Mouse (Mus musculus) forebrain, embryonic 15.5 days (tissue): ENCODE data around the gene Slc41a2. TPM values are rescaled to one million over a fixed set of nuclear protein-coding genes. Genes with fewer than 3 reads are reported as not detected.
A peak's percentile ranks its signal among the peaks of the same experiment; 100 is the strongest.

Source experiments
- ATAC-seq: fragments of 200-750 bp; cut with Nextera tagmentation; replicated peaks from 2 replicates; pipeline ENCODE4 v1.8.0; 2017; ENCODE audit warnings: mild to moderate bottlenecking, moderate TSS enrichment, moderate library complexity
- H3K27ac ChIP-seq: fragments of 300-500 bp; sonication (generic); replicated peaks from 2 replicates; pipeline ENCODE4 v1.5.1; 2015; ENCODE audit warnings: mild to moderate bottlenecking, inconsistent platforms
- H3K27me3 ChIP-seq: fragments of 300-500 bp; sonication (generic); 2 replicates; pipeline ENCODE4 v1.6.1; 2015; ENCODE audit warnings: inconsistent platforms
- H3K36me3 ChIP-seq: fragments of 300-500 bp; sonication (generic); 2 replicates; pipeline ENCODE4 v1.6.1; 2015; ENCODE audit warnings: mild to moderate bottlenecking, inconsistent platforms
- H3K4me1 ChIP-seq: fragments of 300-500 bp; sonication (generic); 2 replicates; pipeline ENCODE4 v1.6.1; 2015; ENCODE audit warnings: inconsistent platforms
- H3K4me2 ChIP-seq: fragments of 300-500 bp; sonication (generic); replicated peaks from 2 replicates; pipeline ENCODE4 v1.6.1; 2015; ENCODE audit warnings: mild to moderate bottlenecking, inconsistent platforms
- H3K4me3 ChIP-seq: fragments of 300-500 bp; sonication (generic); 2 replicates; pipeline ENCODE4 v1.5.1; 2015; ENCODE audit warnings: mild to moderate bottlenecking, inconsistent platforms
- H3K9ac ChIP-seq: fragments of 300-500 bp; sonication (generic); replicated peaks from 2 replicates; pipeline ENCODE4 v1.6.1; 2015; ENCODE audit warnings: mild to moderate bottlenecking, inconsistent platforms
- H3K9me3 ChIP-seq: fragments of 300-500 bp; sonication (generic); 2 replicates; pipeline ENCODE4 v1.6.1; 2016; ENCODE audit warnings: inconsistent platforms
- WGBS: fragments of 180-500 bp; shearing (Covaris S2); methylation state at CpG from one replicate; pipeline ENCODE4 v1.1.7; 2015; ENCODE audit warnings: mixed read lengths; 5-methylcytosine and 5-hydroxymethylcytosine counted together
- polyA plus RNA-seq: library from polyadenylated mRNA; unstranded; fragments of >200 nt; fragmentation: Nextera tagmentation; extraction: Ambion mirVana; gene quantifications from 2 replicates; pipeline ENCODE4 v1.2.1, GENCODE M21; 2015

Slc41a2 gene
- polyA plus RNA-seq, 1 experiment from 2014 or later, result 4.4 TPM

DNA sequence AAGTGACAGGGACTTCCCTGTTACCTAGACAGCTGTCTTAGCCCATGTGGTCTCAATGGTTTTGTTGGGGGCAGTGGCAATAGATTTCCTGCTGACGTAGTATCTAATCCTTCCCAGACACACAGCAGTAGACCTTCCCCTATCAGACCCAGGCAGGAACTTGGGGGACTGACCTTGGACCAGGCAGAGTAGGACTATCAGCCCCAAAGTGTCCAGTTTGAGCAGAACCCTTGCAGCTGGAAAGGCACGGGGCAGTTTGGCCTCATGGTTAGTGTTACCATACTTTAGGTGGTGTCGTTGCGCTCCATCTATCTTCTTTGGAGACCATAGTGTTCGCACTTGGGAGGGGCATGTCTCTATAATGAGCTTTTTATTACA is 8.7 kb upstream of the Slc41a2 start:
- no peak overlapping the region for H3K4me3 ChIP-seq
- no peak overlapping the region for H3K9ac ChIP-seq
- ATAC-seq, result no peak
- H3K27me3 ChIP-seq, result no peaks in the 10 kb centered on the region
- H3K4me2 ChIP-seq, result no peak overlapping the region
- no peaks in the 10 kb centered on the region for H3K9me3 ChIP-seq
- H3K4me1 ChIP-seq, result no peaks in the 10 kb centered on the region
- H3K27ac ChIP-seq, result no peak overlapping the region
- H3K36me3 ChIP-seq, result no peaks in the 10 kb centered on the region
- WGBS, result 87% methylated on average over 5 of the region's 5 CpGs

DNA sequence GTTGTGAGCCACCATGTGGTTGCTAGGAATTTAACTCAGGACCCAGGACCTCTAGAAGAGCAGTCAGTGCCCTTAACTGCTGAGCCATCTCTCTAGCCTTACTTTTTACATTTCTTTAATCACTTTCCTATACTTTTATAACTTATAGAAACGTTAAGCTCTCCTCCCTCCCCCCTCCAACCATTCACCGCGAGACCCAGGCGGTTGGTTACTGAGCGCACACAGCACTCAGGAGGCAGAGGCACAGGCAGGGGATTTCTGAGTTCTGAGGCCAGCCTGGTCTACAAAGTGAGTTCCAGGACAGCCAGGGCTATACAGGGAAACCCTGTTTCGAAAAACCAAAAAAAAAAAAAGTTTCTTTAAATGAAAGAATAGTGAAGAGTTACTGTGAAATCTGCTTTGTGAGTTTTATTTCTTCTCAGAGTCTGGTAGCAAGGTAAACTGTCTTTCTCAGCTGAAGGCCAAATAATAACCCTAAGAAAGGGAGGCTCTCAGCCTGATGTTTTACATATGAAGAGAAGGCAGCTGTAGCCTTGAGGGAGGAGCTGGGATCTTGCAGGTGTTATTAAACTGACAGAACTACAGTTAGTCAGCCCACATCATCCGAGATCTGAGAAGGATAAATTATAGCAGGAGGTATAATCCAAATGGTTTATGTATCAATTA is 8.1 kb upstream of the Slc41a2 start:
- no peaks in the 10 kb centered on the region for H3K36me3 ChIP-seq
- H3K4me2 ChIP-seq, result no peak overlapping the region
- no peak for ATAC-seq
- H3K9me3 ChIP-seq, result no peaks in the 10 kb centered on the region
- H3K4me3 ChIP-seq, result no peak overlapping the region
- no peak overlapping the region for H3K9ac ChIP-seq
- no peak overlapping the region for H3K27ac ChIP-seq
- H3K4me1 ChIP-seq, result no peaks in the 10 kb centered on the region
- no peaks in the 10 kb centered on the region for H3K27me3 ChIP-seq
- WGBS, result 49% methylated on average over 7 of the region's 7 CpGs

DNA sequence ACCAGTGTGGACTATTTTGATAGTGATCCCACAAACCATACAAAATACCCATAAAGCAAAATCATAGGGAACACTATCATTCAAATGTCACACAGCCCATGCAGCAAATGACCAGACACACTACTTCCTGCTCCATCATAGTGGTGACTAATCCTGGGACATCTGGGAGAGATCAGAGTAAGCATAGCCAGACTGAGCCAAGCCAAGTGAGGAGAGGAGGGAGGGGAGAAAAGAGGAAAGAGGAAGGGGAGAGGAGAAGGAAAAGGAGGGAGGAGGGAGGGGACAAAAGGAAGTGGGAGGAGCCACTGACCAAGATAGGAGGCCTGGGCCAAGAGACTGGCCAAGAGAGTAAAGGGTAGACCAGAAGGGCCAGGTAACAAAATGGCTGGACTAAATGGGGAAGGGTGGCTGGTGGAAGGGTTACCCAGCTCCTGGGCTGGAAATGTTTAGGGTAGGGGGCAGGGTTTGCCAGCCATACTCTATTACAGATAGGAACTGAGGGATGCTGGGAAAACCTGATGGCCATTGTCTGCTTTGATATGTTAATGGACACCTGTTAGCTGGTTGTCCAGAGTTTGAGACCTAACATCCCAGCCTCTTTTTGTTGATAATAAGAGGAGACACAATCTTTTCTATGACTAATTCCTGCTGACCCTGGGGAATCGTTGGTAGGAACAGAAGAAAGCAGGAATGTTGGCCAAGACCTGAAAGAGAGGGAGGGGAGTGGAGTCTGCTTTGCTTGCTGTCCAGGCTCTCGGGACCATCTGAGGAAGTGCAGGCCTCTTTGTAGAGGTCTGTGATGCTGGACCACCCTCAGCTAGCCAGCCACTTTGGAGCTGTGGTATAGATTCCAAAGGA is 6.4 kb upstream of the Slc41a2 start:
- 33% methylated on average over 2 of the region's 2 CpGs for WGBS
- no peak for ATAC-seq
- Histone ChIP-seq H3K9ac (no peak overlapping the region), H3K9me3 (no peaks in the 10 kb centered on the region), H3K4me1 (no peaks in the 10 kb centered on the region), H3K4me3 (no peak overlapping the region), H3K4me2 (no peak overlapping the region), H3K36me3 (no peaks in the 10 kb centered on the region), H3K27me3 (peaks cover 2% of the 10 kb centered on the region; the same call in 1 of the 2 replicates), H3K27ac (no peak overlapping the region)

DNA sequence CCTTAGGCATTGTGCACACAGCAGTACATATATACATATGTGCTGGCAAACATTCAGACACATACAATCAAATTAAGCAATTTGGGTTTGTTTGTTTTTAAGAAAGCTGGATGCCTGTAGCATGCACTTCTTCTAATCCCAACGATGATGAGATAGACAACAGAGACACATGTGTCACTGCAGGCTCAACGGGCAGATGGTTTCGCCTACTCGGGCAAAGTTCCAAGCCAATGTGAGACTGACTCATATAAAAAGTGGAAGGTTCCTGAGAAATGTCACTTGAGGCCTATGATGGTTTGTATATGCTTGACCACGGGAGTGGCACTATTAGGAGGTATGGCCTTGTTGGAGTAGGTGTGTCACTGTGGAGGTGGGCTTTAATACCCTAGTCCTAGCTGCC is 5.5 kb upstream of the Slc41a2 start:
- no peak overlapping the region for H3K9ac ChIP-seq
- H3K27me3 ChIP-seq, result peaks cover 2% of the 10 kb centered on the region; the same call in 1 of the 2 replicates
- no peaks in the 10 kb centered on the region for H3K36me3 ChIP-seq
- ATAC-seq, result no peak
- no peaks in the 10 kb centered on the region for H3K4me1 ChIP-seq
- no peaks in the 10 kb centered on the region for H3K9me3 ChIP-seq
- no peak overlapping the region for H3K27ac ChIP-seq
- H3K4me2 ChIP-seq, result no peak overlapping the region
- no peak overlapping the region for H3K4me3 ChIP-seq
- WGBS, result 85% methylated on average over 5 of the region's 5 CpGs

DNA sequence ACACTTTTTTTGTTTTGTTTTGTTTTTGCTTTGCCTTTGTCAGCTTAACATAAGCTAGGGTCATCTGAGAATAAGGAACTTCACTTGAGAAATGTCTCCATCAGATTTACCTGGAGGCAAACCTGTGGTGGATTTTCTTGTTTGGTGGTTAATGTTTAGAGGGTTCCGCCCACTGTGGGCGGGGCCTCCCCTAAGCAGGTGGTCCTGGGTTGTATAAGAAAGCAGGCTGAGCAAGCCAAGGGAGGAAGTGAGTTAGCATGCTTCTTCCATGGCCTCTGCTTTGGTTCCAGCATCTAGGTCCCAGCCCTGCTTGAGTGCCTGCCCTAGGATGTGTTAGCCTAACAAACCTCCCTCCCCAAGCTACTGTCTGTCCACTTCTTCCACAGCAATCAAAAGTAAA is 3.5 kb upstream of the Slc41a2 start:
- H3K36me3 ChIP-seq, result no peaks in the 10 kb centered on the region
- H3K9me3 ChIP-seq, result no peaks in the 10 kb centered on the region
- peaks cover 11% of the 10 kb centered on the region for H3K4me1 ChIP-seq
- no peak overlapping the region for H3K4me2 ChIP-seq
- no peak overlapping the region for H3K4me3 ChIP-seq
- peaks cover 5% of the 10 kb centered on the region; the same call in 1 of the 2 replicates for H3K27me3 ChIP-seq
- no peak overlapping the region for H3K9ac ChIP-seq
- ATAC-seq, result no peak
- no peak overlapping the region for H3K27ac ChIP-seq
- WGBS, result 38% methylated on average over 2 of the region's 2 CpGs

DNA sequence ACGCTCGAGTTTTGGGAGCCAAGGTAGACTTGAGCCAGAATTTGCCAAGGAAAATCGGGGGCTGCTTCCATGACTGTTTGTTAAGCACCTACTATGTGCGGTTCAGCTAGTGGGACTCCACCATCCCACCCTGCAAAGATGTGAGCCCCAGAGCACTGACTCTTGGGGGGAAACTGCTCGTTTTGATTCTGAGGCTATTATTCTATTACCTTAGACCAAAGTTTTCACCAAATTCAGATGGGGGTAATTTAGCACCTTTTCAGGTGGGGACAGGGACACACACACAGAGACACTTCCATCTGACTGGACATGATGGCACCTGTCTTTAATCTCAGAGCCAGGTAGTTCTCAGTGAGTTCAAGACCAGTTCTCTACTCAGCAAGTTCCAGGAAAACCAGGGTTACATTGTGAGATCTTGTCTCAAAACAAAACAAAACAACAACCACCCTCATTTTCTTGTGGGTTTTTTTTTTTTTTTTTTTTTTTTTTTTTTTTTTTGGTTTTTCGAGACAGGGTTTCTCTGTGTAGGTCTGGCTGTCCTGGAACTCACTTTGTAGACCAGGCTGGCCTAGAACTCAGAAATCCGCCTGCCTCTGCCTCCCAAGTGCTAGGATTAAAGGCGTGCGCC is 403 bp upstream of the Slc41a2 start:
- WGBS, result 48% methylated on average over 8 of the region's 9 CpGs
- H3K27ac ChIP-seq, result peak overlapping the region; percentile 68
- ATAC-seq, result no peak

DNA sequence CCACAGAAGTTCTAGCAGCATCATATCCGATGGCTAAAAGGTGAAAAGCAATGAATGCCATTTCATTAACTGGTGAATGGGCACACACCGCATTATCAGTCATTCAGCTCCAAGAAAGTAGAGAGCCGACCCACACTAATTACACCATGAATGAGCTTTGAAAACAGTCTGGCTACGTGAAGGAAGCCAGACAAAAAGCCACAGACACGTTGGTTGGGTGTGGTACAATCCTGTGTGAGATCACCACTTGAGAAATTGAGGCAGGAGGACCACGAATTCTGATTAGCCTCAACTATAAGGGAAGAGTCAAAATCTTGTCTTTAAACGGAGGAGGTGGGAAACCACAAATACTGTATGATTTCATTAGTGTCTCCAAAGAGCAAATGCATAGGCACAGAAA is 1.3 kb downstream of the Slc41a2 start:
- peaks cover 12% of the 10 kb centered on the region for H3K4me1 ChIP-seq
- peaks cover 15% of the 10 kb centered on the region; the same call in 1 of the 2 replicates for H3K27me3 ChIP-seq
- H3K36me3 ChIP-seq, result no peaks in the 10 kb centered on the region
- no peak overlapping the region for H3K9ac ChIP-seq
- H3K9me3 ChIP-seq, result no peaks in the 10 kb centered on the region
- peak overlapping the region; percentile 11 for H3K4me2 ChIP-seq
- ATAC-seq, result no peak
- 12% methylated on average over 7 of the region's 7 CpGs for WGBS
- H3K27ac ChIP-seq, result no peak overlapping the region
- peak overlapping the region; percentile 6; the same call in 1 of the 2 replicates for H3K4me3 ChIP-seq

More for the DNA sequence above, 403 bp upstream of the Slc41a2 start:
- Histone ChIP-seq H3K36me3 (no peaks in the 10 kb centered on the region), H3K4me3 (peak overlapping the region; percentile 72), H3K27me3 (peaks cover 15% of the 10 kb centered on the region; the same call in 1 of the 2 replicates), H3K4me1 (peaks cover 12% of the 10 kb centered on the region), H3K9ac (peak overlapping the region; percentile 90), H3K9me3 (no peaks in the 10 kb centered on the region), H3K4me2 (peak overlapping the region; percentile 95)

DNA sequence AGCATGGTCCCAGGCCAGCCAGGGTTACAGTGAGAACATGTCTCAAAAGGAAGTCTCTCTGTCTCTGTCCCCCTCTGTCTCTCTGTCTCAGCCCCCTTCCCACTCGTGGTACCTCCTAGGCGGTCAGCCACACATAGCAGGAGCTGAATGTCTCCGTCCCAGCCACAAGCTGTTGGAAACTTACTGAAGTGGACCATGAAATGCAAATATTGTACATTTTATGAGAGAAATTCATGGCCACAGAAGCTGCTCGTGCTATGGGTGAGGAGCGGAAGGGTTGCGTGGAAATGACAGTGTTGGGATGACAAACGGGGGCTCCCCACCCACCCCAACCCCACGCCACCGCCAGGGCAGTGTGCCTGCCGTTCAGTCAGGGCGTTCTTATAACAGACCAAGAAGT is 5.1 kb downstream of the Slc41a2 start:
- 89% methylated on average over 11 of the region's 11 CpGs for WGBS

DNA sequence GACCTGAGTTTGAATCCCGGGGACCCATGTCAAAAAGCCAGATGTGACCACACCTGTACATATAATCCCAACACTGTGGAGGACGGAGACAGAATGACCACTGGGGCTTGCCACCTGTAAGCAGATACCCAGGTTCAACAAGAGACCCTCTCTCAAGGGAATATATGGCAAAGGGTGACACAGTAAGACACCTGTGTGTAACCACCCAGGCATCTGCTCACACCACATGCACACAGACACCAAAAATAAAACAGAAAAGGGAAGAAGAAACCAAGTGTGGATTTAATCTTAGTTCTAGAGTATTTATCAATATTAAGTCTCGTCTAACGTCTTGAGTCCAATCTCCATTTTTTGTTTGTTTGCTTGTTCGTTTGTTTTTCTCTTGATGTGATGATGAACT is 5.9 kb downstream of the Slc41a2 start:
- H3K9me3 ChIP-seq, result no peaks in the 10 kb centered on the region
- H3K4me3 ChIP-seq, result no peak overlapping the region
- peaks cover 5% of the 10 kb centered on the region for H3K4me1 ChIP-seq
- H3K9ac ChIP-seq, result no peak overlapping the region
- H3K4me2 ChIP-seq, result no peak overlapping the region
- H3K27ac ChIP-seq, result no peak overlapping the region
- ATAC-seq, result no peak
- H3K27me3 ChIP-seq, result peaks cover 13% of the 10 kb centered on the region; the same call in 1 of the 2 replicates
- WGBS, result 95% methylated on average over 5 of the region's 5 CpGs
- H3K36me3 ChIP-seq, result no peaks in the 10 kb centered on the region

More for the DNA sequence above, 5.1 kb downstream of the Slc41a2 start:
- Histone ChIP-seq H3K27me3 (peaks cover 13% of the 10 kb centered on the region; the same call in 1 of the 2 replicates), H3K4me1 (peaks cover 8% of the 10 kb centered on the region), H3K4me3 (no peak overlapping the region), H3K9me3 (no peaks in the 10 kb centered on the region), H3K9ac (no peak overlapping the region), H3K36me3 (no peaks in the 10 kb centered on the region), H3K27ac (no peak overlapping the region), H3K4me2 (no peak overlapping the region)
- no peak for ATAC-seq

DNA sequence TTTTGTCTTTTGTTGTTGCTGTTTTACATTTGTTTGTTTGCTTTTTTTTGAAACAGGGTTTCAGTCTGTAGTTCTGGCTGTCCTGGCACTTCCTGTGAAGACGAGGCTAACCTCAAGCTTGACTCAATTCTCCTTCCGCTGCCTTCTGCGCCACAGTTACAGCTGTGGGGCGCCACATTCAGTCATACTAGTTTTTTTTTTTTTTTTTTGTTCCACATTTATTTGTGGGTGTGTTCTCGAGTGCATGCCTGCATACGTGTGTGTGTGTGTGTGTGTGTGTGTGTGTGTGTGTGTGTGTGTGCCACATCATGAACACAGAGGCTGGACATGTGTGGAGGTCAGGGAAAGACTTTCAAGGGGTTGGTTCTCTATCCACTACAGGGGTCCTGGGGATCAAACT is 7.3 kb downstream of the Slc41a2 start:
- Histone ChIP-seq H3K4me3 (no peak overlapping the region), H3K4me1 (no peaks in the 10 kb centered on the region), H3K4me2 (no peak overlapping the region), H3K9ac (no peak overlapping the region), H3K36me3 (no peaks in the 10 kb centered on the region), H3K27me3 (peaks cover 7% of the 10 kb centered on the region; the same call in 1 of the 2 replicates), H3K9me3 (no peaks in the 10 kb centered on the region), H3K27ac (no peak overlapping the region)
- WGBS, result 77% methylated on average over 6 of the region's 6 CpGs
- ATAC-seq, result no peak

DNA sequence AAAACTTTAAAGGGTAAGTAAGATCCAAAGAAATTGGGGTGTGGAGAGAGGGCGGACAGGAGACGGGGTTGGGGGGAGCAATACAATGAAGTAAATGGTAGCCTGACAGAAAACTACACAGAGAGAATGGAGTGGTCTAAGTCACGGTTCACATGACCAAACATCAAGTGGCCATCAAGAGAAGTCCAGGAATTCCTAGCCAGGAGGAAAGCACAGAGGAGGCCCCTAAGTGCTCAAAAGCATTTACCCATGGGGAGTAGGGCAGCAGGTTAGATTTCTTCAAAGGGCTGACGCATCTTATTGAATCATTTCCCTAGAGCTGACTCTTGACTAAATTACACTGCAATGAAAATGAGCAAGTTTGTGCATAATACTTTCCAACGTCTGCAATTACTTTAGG is 8.9 kb downstream of the Slc41a2 start:
- H3K4me3 ChIP-seq, result no peak overlapping the region
- no peak overlapping the region for H3K4me2 ChIP-seq
- H3K9ac ChIP-seq, result no peak overlapping the region
- WGBS, result 67% methylated on average over 5 of the region's 5 CpGs
- no peak overlapping the region for H3K27ac ChIP-seq
- no peaks in the 10 kb centered on the region for H3K27me3 ChIP-seq
- no peaks in the 10 kb centered on the region for H3K4me1 ChIP-seq
- no peaks in the 10 kb centered on the region for H3K36me3 ChIP-seq
- H3K9me3 ChIP-seq, result no peaks in the 10 kb centered on the region
- no peak for ATAC-seq

DNA sequence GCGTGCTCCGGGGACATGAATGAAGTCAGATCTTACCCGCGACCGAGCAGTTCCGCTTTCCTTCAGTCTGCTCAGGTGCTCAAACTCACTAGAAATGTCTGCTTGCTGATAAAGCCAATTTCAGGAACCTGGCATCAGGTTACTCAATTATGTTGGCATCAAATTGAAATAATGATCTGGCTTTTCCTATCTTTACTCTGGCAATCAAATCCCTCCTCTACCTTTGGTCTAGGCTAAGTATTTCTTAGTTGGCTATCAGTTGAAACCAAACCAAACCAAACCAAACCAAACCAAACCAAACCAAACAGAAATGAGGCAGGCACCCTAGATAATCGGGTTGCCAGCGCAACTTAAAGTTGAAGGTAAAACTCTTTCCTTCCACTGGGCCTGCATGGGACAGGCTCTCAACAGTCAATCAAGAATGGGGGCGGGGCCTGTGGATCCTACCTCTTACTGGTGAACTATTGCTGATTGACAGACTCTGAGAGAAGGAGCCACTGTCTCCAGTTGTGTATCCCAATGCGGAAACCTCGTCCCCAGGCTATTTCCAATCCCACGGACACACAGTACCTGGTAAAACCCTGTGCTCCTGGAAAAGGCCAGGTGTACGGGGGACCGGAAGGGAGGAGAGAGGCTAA is 10.9 kb downstream of the Slc41a2 start:
- Histone ChIP-seq H3K4me2 (no peak overlapping the region), H3K36me3 (no peaks in the 10 kb centered on the region), H3K4me1 (no peaks in the 10 kb centered on the region), H3K9me3 (no peaks in the 10 kb centered on the region), H3K9ac (no peak overlapping the region), H3K27ac (no peak overlapping the region), H3K27me3 (no peaks in the 10 kb centered on the region), H3K4me3 (no peak overlapping the region)
- ATAC-seq, result no peak
- 92% methylated on average over 14 of the region's 14 CpGs for WGBS
